ENCODE assay signal across 8 mouse cellular contexts in the genomic region with DNA sequence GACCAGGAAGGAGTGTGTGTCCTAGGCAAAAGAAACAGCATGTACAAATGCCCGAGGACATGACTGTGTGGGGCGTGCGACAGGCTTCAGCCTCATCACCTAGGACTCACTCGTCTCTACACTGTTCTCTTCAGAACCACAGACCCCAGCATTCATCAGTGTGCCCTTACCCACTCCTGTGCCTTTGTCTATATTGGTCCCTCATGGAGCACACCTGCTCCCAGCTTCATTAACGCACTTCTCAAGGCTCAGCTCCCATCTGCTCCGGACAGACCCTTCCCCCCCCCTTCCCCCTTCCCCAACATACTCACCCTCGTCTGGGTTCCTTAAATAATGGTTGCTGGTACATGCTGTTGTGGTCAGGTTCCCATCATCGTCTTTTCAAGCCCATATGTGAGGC. TPM values are rescaled to one million over a fixed set of nuclear protein-coding genes. Genes with fewer than 3 reads are reported as not detected.
DNase-seq lines count a peak whose midpoint lies in the region; ATAC-seq and TF ChIP-seq lines count a peak whose summit lies in the region.

No protein-coding gene starts in this region.

- peak overlapping the region; percentile 84; the same call in 1 of the 2 replicates for H3K9ac ChIP-seq in heart, embryonic 11.5 days (ENCODE audit: low read depth, low read length)
- no peak overlapping the region for H3K9ac ChIP-seq in forebrain, embryonic 16.5 days (replicated peaks; ENCODE audit: low read depth, low read length)
- peak overlapping the region; percentile 91 for H3K9ac ChIP-seq in liver, embryonic 15.5 days

- no peak for ATAC-seq in heart, embryonic 11.5 days (replicated peaks; ENCODE audit: insufficient number of reproducible peaks, low FRiP score, low TSS enrichment)
- no peak for ATAC-seq in G1E (ENCODE audit: extremely low read depth, insufficient number of reproducible peaks, low FRiP score, poor library complexity, severe bottlenecking)
- ATAC-seq in forebrain, embryonic 16.5 days, result 0 out of 2 replicates have a peak, but pooled peaks have one; percentile 19
- ATAC-seq in liver, embryonic 15.5 days (ENCODE audit: insufficient read depth), result no peak; the same call in 1 of the 2 replicates

- H3K27ac ChIP-seq in heart, embryonic 11.5 days (ENCODE audit: low read depth, low read length), result peak overlapping the region; percentile 84
- H3K27ac ChIP-seq in forebrain, embryonic 16.5 days (ENCODE audit: low read length), result no peak overlapping the region
- peak overlapping the region; percentile 99 for H3K27ac ChIP-seq in liver, embryonic 15.5 days (replicated peaks)

- peak overlapping the region; percentile 73 for H3K4me3 ChIP-seq in heart, embryonic 11.5 days (ENCODE audit: low read depth, low read length)
- peak overlapping the region; percentile 79 for H3K4me3 ChIP-seq in G1E (ENCODE audit: low read depth, low read length)
- H3K4me3 ChIP-seq in forebrain, embryonic 16.5 days (replicated peaks; ENCODE audit: low read length), result no peak overlapping the region
- peak overlapping the region; percentile 77 for H3K4me3 ChIP-seq in liver, embryonic 15.5 days (replicated peaks)

- 61% methylated on average over 8 of the region's 8 CpGs for WGBS in heart, embryonic 11.5 days (ENCODE audit: insufficient replicate concordance)
- whole genome bisulfite sequencing in forebrain, embryonic 16.5 days, result 48% methylated on average over 8 of the region's 8 CpGs
- 51% methylated on average over 8 of the region's 8 CpGs for WGBS in liver, embryonic 15.5 days (ENCODE audit: insufficient replicate concordance)

- H3K4me2 ChIP-seq in heart, embryonic 11.5 days, result peak overlapping the region; percentile 98
- no peak overlapping the region for H3K4me2 ChIP-seq in forebrain, embryonic 16.5 days (ENCODE audit: low read length)
- peak overlapping the region; percentile 92 for H3K4me2 ChIP-seq in liver, embryonic 15.5 days

- no peaks in the 10 kb centered on the region for H3K9me3 ChIP-seq in heart, embryonic 11.5 days (replicated peaks; ENCODE audit: control insufficient read depth, low read length)
- H3K9me3 ChIP-seq in G1E (replicated peaks), result no peaks in the 10 kb centered on the region
- no peaks in the 10 kb centered on the region for H3K9me3 ChIP-seq in forebrain, embryonic 16.5 days (ENCODE audit: control insufficient read depth, low read length)
- no peaks in the 10 kb centered on the region for H3K9me3 ChIP-seq in liver, embryonic 15.5 days (replicated peaks)

- no peak for DNase-seq in heart, adult 9 months (ENCODE audit: low spot score in 2 of 2)
- no peak for DNase-seq in G1E (ENCODE audit: low spot score)
- DNase-seq in thymus, postnatal 0 days (ENCODE audit: low spot score), result no peak
- no peak for DNase-seq in embryo, embryonic 10 days (ENCODE audit: low spot score)
- DNase-seq in adrenal gland, postnatal 10 days, result no peak

- no peaks in the 10 kb centered on the region; the same call in 1 of the 2 replicates for H3K36me3 ChIP-seq in heart, embryonic 11.5 days (ENCODE audit: control insufficient read depth, insufficient read depth, low read length)
- H3K36me3 ChIP-seq in G1E (replicated peaks), result peaks cover 47% of the 10 kb centered on the region
- H3K36me3 ChIP-seq in forebrain, embryonic 16.5 days (ENCODE audit: control insufficient read depth, insufficient read depth), result no peaks in the 10 kb centered on the region
- H3K36me3 ChIP-seq in liver, embryonic 15.5 days (replicated peaks), result peaks cover 34% of the 10 kb centered on the region

- TF ChIP-seq CTCF in G1E (IDR thresholded peaks at IDR 0.05; ENCODE audit: low read depth, low read length), result no peak

- H3K4me1 ChIP-seq in heart, embryonic 11.5 days (ENCODE audit: control insufficient read depth, insufficient read depth, low read length), result peaks cover 22% of the 10 kb centered on the region
- peaks cover 76% of the 10 kb centered on the region for H3K4me1 ChIP-seq in G1E (ENCODE audit: insufficient read depth, low read depth, low read length)
- H3K4me1 ChIP-seq in forebrain, embryonic 16.5 days (replicated peaks; ENCODE audit: control insufficient read depth, insufficient read depth, low read length), result peaks cover 9% of the 10 kb centered on the region
- H3K4me1 ChIP-seq in liver, embryonic 15.5 days (replicated peaks), result peaks cover 69% of the 10 kb centered on the region

- no peaks in the 10 kb centered on the region for H3K27me3 ChIP-seq in heart, embryonic 11.5 days (ENCODE audit: control insufficient read depth, insufficient read depth, low read length)
- no peaks in the 10 kb centered on the region for H3K27me3 ChIP-seq in G1E (ENCODE audit: insufficient read depth, low read length)
- H3K27me3 ChIP-seq in forebrain, embryonic 16.5 days (replicated peaks; ENCODE audit: control insufficient read depth, insufficient read depth, low read length), result no peaks in the 10 kb centered on the region; the same call in 1 of the 2 replicates
- no peaks in the 10 kb centered on the region for H3K27me3 ChIP-seq in liver, embryonic 15.5 days

RNA-seq across cellular contexts. Expression of gene Ttc39a, which starts 1.0 kb away (rescaled TPM):
- polyA plus RNA-seq in heart, embryonic 11.5 days (2014; fragmentation: Nextera tagmentation; extraction: Ambion mirVana), result 10.8 and 11.4 TPM in 2 replicates
- total RNA-seq in G1E (2014; fragmentation: Nextera tagmentation) (38.9 and 50.2 TPM in 2 replicates), G1E (2017) (40.4 and 48.0 TPM in 2 replicates)
- polyA plus RNA-seq in G1E (2012), result 28.9 and 30.9 TPM in 2 replicates
- polyA plus RNA-seq in forebrain, embryonic 16.5 days (2015; fragmentation: Nextera tagmentation; extraction: Ambion mirVana), result 0.45 and 0.91 TPM in 2 replicates
- 13.5 and 14.3 TPM in 2 replicates for polyA plus RNA-seq in liver, embryonic 15.5 days (2015; fragmentation: Nextera tagmentation; extraction: Ambion mirVana)
- 4.2 and 4.3 TPM in 2 replicates for polyA plus RNA-seq in thymus, postnatal 0 days (2015; fragmentation: Nextera tagmentation; extraction: Ambion mirVana)
- 1 to 10 TPM; 5.3 to 5.8 TPM for total RNA-seq in adrenal gland, postnatal 10 days (2021)
